Mouse (Mus musculus): ENCODE measurements around the gene Iqgap2. TPM values are rescaled to one million over a fixed set of nuclear protein-coding genes. Genes with fewer than 3 reads are reported as not detected.

Iqgap2 gene
- polyA plus RNA-seq, 1 experiment from 2014 or later = 6.2 TPM

DNA sequence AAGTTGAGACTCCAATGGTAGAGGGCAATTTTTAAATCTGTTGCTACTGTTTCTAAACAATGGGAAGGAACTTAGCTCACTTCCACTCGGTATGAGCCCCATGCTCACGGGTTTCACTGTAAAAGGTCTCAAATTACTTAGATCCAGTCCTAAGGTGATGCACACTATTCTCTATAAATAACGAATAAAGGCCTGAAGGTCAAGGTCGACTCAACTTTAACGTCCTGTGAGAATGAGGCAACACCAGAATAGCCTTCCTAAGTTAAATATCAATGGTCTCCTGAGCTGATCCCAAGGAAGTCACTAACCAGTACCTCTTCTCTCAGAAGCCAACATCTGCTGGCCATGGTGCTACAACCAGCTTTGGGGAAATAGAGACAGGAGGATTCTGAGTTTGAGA lies 45.4 kb downstream of the Iqgap2 start:
- Histone ChIP-seq H3K9ac (no peak overlapping the region), H3K36me3 (no peaks in the 10 kb centered on the region), H3K4me2 (no peak overlapping the region), H3K9me3 (no peaks in the 10 kb centered on the region), H3K4me3 (no peak overlapping the region), H3K27me3 (no peaks in the 10 kb centered on the region), H3K4me1 (no peaks in the 10 kb centered on the region), H3K27ac (no peak overlapping the region)
- ATAC-seq (ENCODE audit: borderline replicate concordance, extremely low read depth, low FRiP score, low TSS enrichment) = no peak
- WGBS = 56% methylated on average over 5 of the region's 5 CpGs

DNA sequence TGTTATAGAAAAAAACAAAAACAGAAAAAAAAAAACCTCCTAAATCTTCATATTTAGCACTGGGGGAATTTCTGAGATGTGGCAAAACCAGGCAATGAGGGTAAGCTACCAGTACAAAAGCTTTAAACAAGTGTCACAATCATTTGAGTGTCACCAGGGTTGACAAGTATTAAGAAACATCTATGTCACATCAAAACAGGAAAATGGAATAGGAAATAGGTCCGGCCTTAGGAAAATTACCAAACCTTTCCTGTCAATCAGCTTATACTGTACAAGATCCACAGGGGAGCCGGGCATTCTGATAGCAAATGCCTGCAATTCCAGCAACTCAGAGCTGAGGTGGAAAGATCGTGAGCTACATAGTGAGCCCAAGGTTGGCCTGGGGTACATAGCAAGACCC lies 46.8 kb downstream of the Iqgap2 start:
- ATAC-seq (ENCODE audit: borderline replicate concordance, extremely low read depth, low FRiP score, low TSS enrichment) = no peak
- WGBS = 68% methylated on average over 3 of the region's 3 CpGs

DNA sequence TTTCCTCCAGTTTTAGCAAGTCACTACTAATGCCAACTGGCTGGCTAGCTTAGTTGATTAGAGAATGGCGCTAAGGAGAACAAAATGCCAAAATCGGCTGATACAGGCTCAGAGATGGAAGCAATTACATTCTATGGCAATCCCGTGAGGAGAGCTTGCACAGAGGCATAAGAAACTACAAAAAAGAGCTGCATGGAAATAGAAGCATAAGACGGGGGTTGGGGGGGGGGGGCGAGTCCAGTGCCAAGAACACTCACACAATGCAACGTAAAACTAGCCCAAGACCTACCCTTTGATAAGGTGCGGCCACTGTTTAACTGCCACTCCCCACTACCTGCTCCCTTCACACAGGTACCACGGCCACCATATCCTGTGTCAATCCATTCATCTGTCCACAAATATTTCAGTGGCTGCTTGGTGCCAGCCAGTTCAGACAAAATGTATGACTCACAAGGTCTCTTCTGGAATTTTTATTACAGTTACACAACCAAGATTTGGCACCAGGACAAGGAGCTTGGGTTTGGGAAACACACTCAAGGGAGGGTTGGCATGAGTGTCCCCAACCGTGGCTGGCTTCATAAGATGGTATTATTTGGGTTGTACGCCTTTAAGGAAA lies 48.2 kb downstream of the Iqgap2 start:
- no peak for ATAC-seq (ENCODE audit: borderline replicate concordance, extremely low read depth, low FRiP score, low TSS enrichment)
- Histone ChIP-seq H3K4me2 (no peak overlapping the region), H3K4me3 (no peak overlapping the region), H3K4me1 (no peaks in the 10 kb centered on the region), H3K9ac (no peak overlapping the region), H3K27ac (no peak overlapping the region), H3K36me3 (no peaks in the 10 kb centered on the region), H3K27me3 (no peaks in the 10 kb centered on the region), H3K9me3 (no peaks in the 10 kb centered on the region)
- 79% methylated on average over 10 of the region's 10 CpGs for WGBS

More for the DNA sequence above, 46.8 kb downstream of the Iqgap2 start:
- Histone ChIP-seq H3K4me2 (no peak overlapping the region), H3K36me3 (no peaks in the 10 kb centered on the region), H3K27me3 (no peaks in the 10 kb centered on the region), H3K9me3 (no peaks in the 10 kb centered on the region), H3K9ac (no peak overlapping the region), H3K4me1 (no peaks in the 10 kb centered on the region), H3K4me3 (no peak overlapping the region), H3K27ac (no peak overlapping the region)

DNA sequence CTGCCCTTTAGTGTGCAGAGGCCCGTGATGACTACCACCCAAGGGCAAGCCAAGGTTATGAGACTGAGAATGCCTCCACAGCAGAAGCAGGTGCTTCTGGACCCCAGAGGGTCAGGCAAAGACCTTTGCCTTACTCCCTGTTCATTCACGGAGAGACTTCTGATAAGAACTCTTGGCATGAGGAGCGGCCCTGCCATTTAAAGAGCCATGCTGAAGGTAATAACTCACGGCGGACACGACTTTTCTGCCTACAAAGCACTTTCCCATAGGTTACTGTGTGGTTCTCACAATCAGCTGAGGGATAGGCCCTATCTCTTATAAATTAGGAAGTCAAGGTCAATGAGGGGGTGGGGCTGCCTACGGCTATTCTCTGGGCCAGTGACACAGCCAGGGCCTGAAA lies 48.9 kb downstream of the Iqgap2 start:
- Histone ChIP-seq H3K4me2 (no peak overlapping the region), H3K27ac (no peak overlapping the region), H3K9ac (no peak overlapping the region), H3K36me3 (no peaks in the 10 kb centered on the region), H3K27me3 (no peaks in the 10 kb centered on the region), H3K9me3 (no peaks in the 10 kb centered on the region), H3K4me1 (no peaks in the 10 kb centered on the region), H3K4me3 (no peak overlapping the region)
- WGBS = 75% methylated on average over 7 of the region's 7 CpGs
- ATAC-seq (ENCODE audit: borderline replicate concordance, extremely low read depth, low FRiP score, low TSS enrichment) = no peak

DNA sequence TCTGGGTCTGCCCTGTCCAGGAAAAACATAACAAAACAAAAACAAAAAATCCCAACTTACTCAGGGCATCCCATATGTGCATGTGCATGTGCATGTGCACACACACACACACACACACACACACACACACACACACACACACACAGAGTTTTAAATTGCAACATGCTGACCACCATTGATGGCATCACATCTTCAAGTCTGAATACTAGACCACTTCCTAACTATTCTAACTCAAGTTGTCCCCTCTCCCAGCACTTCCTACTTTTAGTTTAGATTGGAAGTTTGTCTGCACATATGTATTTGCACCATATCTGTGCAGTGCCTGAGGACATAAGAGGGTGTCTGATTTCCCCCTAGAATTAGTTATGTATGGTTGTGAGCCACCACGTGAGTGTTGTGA lies 49.8 kb downstream of the Iqgap2 start:
- Histone ChIP-seq H3K9me3 (no peaks in the 10 kb centered on the region), H3K36me3 (no peaks in the 10 kb centered on the region), H3K4me3 (no peak overlapping the region), H3K9ac (no peak overlapping the region), H3K4me2 (no peak overlapping the region), H3K27me3 (no peaks in the 10 kb centered on the region), H3K27ac (no peak overlapping the region), H3K4me1 (no peaks in the 10 kb centered on the region)
- 79% methylated on average over 1 of the region's 1 CpGs for WGBS
- no peak for ATAC-seq (ENCODE audit: borderline replicate concordance, extremely low read depth, low FRiP score, low TSS enrichment)

DNA sequence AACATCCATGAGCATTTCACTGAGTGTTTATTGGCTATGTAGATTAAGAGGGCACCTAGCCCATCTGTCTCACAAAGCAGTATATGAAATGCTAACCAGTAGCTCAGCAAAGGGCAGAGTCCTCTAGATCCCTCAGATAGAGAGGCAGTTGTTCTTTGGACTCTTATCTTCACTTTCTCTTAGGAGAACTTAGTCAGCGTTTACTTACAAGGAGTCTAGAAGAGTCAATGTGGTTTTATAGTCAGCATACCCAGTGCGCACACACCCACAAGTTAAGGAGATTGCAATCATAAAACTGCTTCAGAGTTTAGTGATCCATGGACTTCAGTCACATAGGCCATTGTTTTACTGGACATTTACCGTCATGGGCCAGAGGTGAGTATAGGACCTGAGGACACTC lies 54.8 kb downstream of the Iqgap2 start:
- 68% methylated on average over 3 of the region's 3 CpGs for WGBS

DNA sequence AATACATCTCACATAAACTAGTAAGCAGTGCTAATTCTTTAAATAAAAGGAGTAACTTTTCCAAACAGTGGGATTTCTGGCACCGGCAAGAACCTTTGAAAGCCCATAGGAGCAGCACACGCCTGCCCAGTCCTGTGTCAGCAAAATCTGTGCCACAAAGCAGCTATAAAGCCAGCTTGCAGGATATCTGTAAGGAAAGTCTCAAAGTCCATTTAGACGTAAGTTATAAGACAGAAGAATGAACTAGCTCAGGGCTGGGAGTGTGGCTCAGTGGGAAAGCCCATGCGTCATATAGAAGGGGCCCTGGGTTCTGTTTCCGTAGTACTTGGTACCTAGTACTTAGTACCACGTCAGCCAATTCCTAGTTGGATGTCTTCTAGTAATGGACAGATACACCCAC lies 58.2 kb downstream of the Iqgap2 start:
- Histone ChIP-seq H3K27me3 (no peaks in the 10 kb centered on the region), H3K36me3 (no peaks in the 10 kb centered on the region), H3K9ac (no peak overlapping the region), H3K4me1 (no peaks in the 10 kb centered on the region), H3K9me3 (no peaks in the 10 kb centered on the region), H3K4me2 (no peak overlapping the region), H3K4me3 (no peak overlapping the region), H3K27ac (no peak overlapping the region)
- WGBS = 83% methylated on average over 6 of the region's 6 CpGs
- ATAC-seq (ENCODE audit: borderline replicate concordance, extremely low read depth, low FRiP score, low TSS enrichment) = no peak

More for the DNA sequence above, 54.8 kb downstream of the Iqgap2 start:
- Histone ChIP-seq H3K27ac (no peak overlapping the region), H3K4me1 (no peaks in the 10 kb centered on the region), H3K9me3 (no peaks in the 10 kb centered on the region), H3K4me2 (no peak overlapping the region), H3K36me3 (no peaks in the 10 kb centered on the region), H3K9ac (no peak overlapping the region), H3K4me3 (no peak overlapping the region), H3K27me3 (no peaks in the 10 kb centered on the region)
- ATAC-seq (ENCODE audit: borderline replicate concordance, extremely low read depth, low FRiP score, low TSS enrichment) = no peak

DNA sequence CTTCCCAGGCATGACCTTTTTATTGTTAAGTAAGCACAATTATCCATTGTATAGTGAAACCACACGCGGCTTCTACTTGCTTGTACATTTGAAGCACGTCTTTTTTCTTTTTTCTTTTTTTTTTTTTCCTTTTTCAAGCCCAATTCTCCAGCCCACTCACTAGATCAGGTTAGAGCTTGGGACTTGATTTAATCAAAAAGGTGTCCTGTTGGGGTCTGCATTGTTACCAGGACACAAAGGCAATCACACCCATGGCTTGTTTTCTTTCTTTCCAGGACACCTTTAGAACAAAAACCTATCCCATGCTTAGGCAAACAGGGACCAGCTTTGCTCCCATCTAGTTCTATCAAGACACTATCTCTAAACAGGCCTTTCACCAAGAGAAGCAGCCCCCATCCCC lies 59.0 kb downstream of the Iqgap2 start:
- H3K4me2 ChIP-seq = no peak overlapping the region
- no peaks in the 10 kb centered on the region for H3K27me3 ChIP-seq
- no peak overlapping the region for H3K9ac ChIP-seq
- ATAC-seq (ENCODE audit: borderline replicate concordance, extremely low read depth, low FRiP score, low TSS enrichment) = no peak
- H3K4me1 ChIP-seq = no peaks in the 10 kb centered on the region
- H3K9me3 ChIP-seq = no peaks in the 10 kb centered on the region
- H3K4me3 ChIP-seq = no peak overlapping the region
- WGBS = 49% methylated on average over 3 of the region's 3 CpGs
- no peaks in the 10 kb centered on the region for H3K36me3 ChIP-seq
- no peak overlapping the region for H3K27ac ChIP-seq

DNA sequence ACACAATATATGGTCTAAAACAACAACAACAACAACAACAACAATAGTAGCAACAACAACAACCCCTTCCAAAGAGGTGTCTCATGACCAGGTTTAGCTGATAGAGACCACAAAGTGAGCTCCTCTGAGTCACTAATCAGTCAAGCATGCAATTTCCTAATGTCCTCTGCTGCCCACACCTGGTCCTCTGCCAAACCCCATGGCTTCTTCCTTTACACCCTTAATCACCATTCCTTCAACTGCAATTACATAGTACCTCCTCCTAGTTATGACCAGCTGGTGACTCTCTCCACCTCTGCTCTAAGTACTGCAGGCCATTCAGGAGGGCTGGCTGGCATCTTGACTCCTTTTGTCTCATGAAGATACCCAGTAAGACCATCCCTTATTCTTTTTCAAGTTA lies 60.0 kb downstream of the Iqgap2 start:
- Histone ChIP-seq H3K4me2 (no peak overlapping the region), H3K4me1 (no peaks in the 10 kb centered on the region), H3K27ac (no peak overlapping the region), H3K9me3 (no peaks in the 10 kb centered on the region), H3K9ac (no peak overlapping the region), H3K27me3 (no peaks in the 10 kb centered on the region), H3K36me3 (no peaks in the 10 kb centered on the region), H3K4me3 (no peak overlapping the region)
- no peak for ATAC-seq (ENCODE audit: borderline replicate concordance, extremely low read depth, low FRiP score, low TSS enrichment)

DNA sequence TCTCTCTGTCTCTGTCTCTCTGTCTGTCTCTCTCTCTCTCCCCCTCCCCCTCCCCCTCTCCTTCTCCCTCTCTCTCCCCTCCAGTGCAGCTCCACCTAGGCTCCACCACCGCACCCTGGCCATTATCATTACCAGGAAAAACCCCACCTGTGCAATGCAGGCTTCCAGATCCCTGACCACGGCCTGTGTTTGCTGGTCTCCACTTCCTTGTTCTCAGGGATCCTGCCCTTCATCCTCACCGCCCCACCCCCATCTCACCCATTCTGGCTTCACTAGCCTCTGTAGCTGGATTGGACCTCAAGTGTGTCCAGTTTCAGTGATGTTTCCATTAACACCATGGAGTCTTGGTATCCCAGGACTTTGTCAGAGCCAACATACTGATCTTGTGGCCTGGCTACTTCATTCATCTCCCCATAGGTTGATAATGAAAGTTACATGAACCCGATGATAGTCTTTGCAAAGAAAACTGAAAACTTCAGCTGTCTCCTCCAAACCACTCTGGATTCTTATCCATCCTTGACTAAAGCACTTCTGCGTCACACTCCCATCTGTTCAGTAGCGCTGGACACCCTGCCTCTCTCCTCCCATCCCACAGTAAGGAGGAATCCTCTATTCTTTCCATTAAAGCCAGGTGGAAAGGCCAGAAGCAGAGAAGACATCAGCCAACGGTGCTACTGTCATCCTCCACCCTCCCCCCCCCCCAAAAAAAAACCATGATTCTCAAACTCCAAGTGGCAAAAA lies 62.1 kb downstream of the Iqgap2 start:
- H3K4me1 ChIP-seq = no peaks in the 10 kb centered on the region
- H3K27me3 ChIP-seq = no peaks in the 10 kb centered on the region
- no peaks in the 10 kb centered on the region for H3K36me3 ChIP-seq
- no peak overlapping the region for H3K9ac ChIP-seq
- no peak overlapping the region for H3K4me2 ChIP-seq
- H3K4me3 ChIP-seq = no peak overlapping the region
- no peaks in the 10 kb centered on the region for H3K9me3 ChIP-seq
- WGBS = 80% methylated on average over 7 of the region's 7 CpGs
- no peak overlapping the region for H3K27ac ChIP-seq
- ATAC-seq (ENCODE audit: borderline replicate concordance, extremely low read depth, low FRiP score, low TSS enrichment) = no peak

DNA sequence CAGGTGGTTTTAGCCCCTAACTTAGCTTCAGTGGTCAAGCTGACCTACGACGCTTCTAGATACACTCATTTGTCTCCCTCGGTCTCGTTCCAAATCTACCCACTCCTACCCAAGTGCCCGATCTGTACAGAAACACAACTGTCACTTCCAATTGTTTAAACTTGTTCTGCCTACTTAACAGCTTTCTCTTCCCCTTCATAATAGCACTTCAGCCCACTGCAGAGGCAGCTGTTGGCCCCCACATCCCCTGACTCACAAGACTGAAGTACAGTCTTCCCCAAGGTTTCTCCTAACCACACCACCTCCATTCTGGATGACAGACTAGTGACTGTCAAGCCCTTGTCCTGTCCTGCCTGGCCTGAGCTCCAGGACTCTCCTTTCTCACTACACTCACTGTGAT lies 63.1 kb downstream of the Iqgap2 start:
- no peak overlapping the region for H3K9ac ChIP-seq
- H3K4me3 ChIP-seq = no peak overlapping the region
- ATAC-seq (ENCODE audit: borderline replicate concordance, extremely low read depth, low FRiP score, low TSS enrichment) = no peak; the same call in 1 of the 2 replicates
- no peaks in the 10 kb centered on the region for H3K27me3 ChIP-seq
- no peaks in the 10 kb centered on the region for H3K9me3 ChIP-seq
- no peak overlapping the region for H3K4me2 ChIP-seq
- 68% methylated on average over 5 of the region's 5 CpGs for WGBS
- no peaks in the 10 kb centered on the region for H3K36me3 ChIP-seq
- H3K27ac ChIP-seq = no peak overlapping the region
- H3K4me1 ChIP-seq = no peaks in the 10 kb centered on the region

DNA sequence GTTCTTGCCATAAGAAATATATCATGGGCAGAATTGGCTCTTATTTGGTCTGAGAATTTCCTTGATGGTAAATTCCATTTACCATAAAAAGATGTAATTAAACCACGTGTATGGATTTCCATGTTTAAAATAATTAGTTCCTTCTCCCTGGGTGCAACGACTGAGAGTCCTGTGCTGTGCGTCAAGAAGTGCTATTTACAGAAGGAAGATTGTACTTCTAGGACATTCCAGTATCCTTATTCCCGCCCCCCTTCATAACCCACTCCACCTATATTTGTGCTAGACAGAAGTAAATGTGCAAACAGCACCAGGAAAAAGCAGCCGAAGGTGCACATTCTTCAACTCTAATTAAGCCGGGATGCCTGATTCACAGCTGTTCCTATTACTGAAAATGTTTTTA lies 65.5 kb downstream of the Iqgap2 start:
- no peaks in the 10 kb centered on the region for H3K27me3 ChIP-seq
- no peak overlapping the region for H3K27ac ChIP-seq
- H3K9me3 ChIP-seq = no peaks in the 10 kb centered on the region
- no peak overlapping the region for H3K4me2 ChIP-seq
- no peaks in the 10 kb centered on the region for H3K4me1 ChIP-seq
- H3K36me3 ChIP-seq = no peaks in the 10 kb centered on the region
- no peak overlapping the region for H3K4me3 ChIP-seq
- ATAC-seq (ENCODE audit: borderline replicate concordance, extremely low read depth, low FRiP score, low TSS enrichment) = no peak
- WGBS = 51% methylated on average over 6 of the region's 6 CpGs
- no peak overlapping the region for H3K9ac ChIP-seq
